Mouse (Mus musculus) kidney, postnatal 0 days (tissue): ENCODE measurements around the gene Fam173b. TPM values are rescaled to one million over a fixed set of nuclear protein-coding genes. Genes with fewer than 3 reads are reported as not detected.

Source experiments
- ATAC-seq: fragments of 200-750 bp; cut with Nextera tagmentation; replicated peaks from 2 replicates; pipeline ENCODE4 v1.8.0; 2017; ENCODE audit warnings: low read depth, moderate number of reproducible peaks, moderate TSS enrichment, moderate library complexity; ENCODE audit not compliant: low FRiP score
- DNase-seq: peaks from one replicate; pipeline ENCODE4 v3.0.0-alpha.2; 2016; ENCODE audit warnings: low spot score
- H3K27ac ChIP-seq: fragments of 300-500 bp; sonication (generic); 2 replicates; pipeline ENCODE4 v1.5.1; 2014; ENCODE audit warnings: mild to moderate bottlenecking
- H3K27me3 ChIP-seq: fragments of 300-500 bp; sonication (generic); 2 replicates; pipeline ENCODE4 v1.6.1; 2014; ENCODE audit warnings: low read length, mixed read lengths; ENCODE audit not compliant: insufficient read depth
- H3K36me3 ChIP-seq: fragments of 300-500 bp; sonication (generic); 2 replicates; pipeline ENCODE4 v1.6.1; 2014; ENCODE audit warnings: low read length, mixed read lengths; ENCODE audit not compliant: insufficient read depth
- H3K4me1 ChIP-seq: fragments of 300-500 bp; sonication (generic); replicated peaks from 2 replicates; pipeline ENCODE4 v1.6.1; 2014; ENCODE audit warnings: antibody characterized with exemption, low read length, mixed read lengths; ENCODE audit not compliant: insufficient read depth
- H3K4me2 ChIP-seq: fragments of 300-500 bp; sonication (generic); 2 replicates; pipeline ENCODE4 v1.6.1; 2014; ENCODE audit warnings: mild to moderate bottlenecking, low read length, moderate library complexity, mixed read lengths
- H3K4me3 ChIP-seq: fragments of 300-500 bp; sonication (generic); replicated peaks from 2 replicates; pipeline ENCODE4 v1.5.1; 2014; ENCODE audit warnings: low read depth, low read length
- H3K9ac ChIP-seq: fragments of 300-500 bp; sonication (generic); 2 replicates; pipeline ENCODE4 v1.6.1; 2014; ENCODE audit warnings: low read depth, low read length
- H3K9me3 ChIP-seq: fragments of 300-500 bp; sonication (generic); replicated peaks from 2 replicates; pipeline ENCODE4 v1.6.1; 2016; ENCODE audit warnings: low read length, inconsistent platforms, mixed read lengths
- CTCF ChIP-seq: IDR thresholded peaks from 2 replicates; pipeline ENCODE4 v1.5.1; 2016; ENCODE audit warnings: antibody characterized with exemption, low read depth, mild to moderate bottlenecking, moderate library complexity
- WGBS: fragments of 180-500 bp; shearing (Covaris S2); extraction: QIAGEN DNeasy Blood & Tissue Kit; methylation state at CpG from one replicate; pipeline ENCODE4 v1.1.7; 2014; 5-methylcytosine and 5-hydroxymethylcytosine counted together
- polyA plus RNA-seq: library from polyadenylated mRNA; unstranded; fragments of >200 nt; fragmentation: Nextera tagmentation; extraction: Ambion mirVana; gene quantifications from 2 replicates; pipeline ENCODE4 v1.2.1, GENCODE M21; 2015

Gene Fam173b
- polyA plus RNA-seq, 1 experiment from 2014 or later: 14.6 TPM

DNA sequence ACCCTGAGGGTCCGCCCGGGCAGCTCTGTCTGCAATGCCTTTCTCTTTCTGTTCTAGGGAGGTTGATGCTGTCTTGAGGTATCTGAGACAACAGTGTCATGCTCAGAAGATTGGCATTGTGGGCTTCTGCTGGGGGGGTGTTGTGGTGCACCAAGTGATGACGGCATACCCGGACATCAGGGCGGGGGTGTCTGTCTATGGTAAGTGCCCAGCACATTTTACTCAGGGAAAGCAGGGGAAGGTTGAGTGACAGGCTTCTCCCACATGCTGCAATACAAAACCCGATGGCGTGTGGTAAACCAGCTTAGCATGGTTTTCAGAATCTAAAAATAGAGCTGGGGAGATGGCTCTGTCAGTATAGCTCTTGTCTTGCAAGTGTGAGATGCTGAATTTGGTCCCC is 16.4 kb upstream of the Fam173b start:
- H3K27ac ChIP-seq: no peak overlapping the region
- no peaks in the 10 kb centered on the region for H3K27me3 ChIP-seq
- WGBS: 72% methylated on average over 7 of the region's 7 CpGs
- no peak for TF ChIP-seq CTCF
- H3K4me3 ChIP-seq: no peak overlapping the region
- no peak for DNase-seq
- peaks cover 7% of the 10 kb centered on the region; the same call in 1 of the 2 replicates for H3K36me3 ChIP-seq
- ATAC-seq: no peak
- no peaks in the 10 kb centered on the region for H3K9me3 ChIP-seq
- 0 out of 2 replicates have a peak, but pooled peaks cover 4% of the 10 kb centered on the region for H3K4me1 ChIP-seq
- H3K9ac ChIP-seq: no peak overlapping the region
- H3K4me2 ChIP-seq: no peak overlapping the region

DNA sequence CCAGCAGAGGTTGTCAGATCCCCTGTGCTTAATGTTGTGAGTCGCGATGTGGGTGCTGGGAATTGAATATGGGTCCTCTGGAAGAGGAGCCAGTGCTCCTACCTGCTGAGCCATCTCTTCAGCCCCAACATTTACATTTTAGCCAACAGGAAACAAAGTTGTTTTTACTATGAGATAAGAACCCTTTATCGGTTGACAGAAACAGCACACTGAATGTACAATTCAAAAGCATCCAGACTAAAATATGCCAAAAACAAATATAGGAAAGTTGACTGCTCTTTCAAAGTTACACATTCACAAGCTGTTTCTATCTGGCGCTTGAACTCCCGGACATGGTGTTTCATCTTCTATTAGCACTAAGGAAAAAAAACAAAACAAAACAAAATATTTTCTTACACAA is 15.6 kb upstream of the Fam173b start:
- Histone ChIP-seq H3K9ac (no peak overlapping the region), H3K9me3 (no peaks in the 10 kb centered on the region), H3K27ac (no peak overlapping the region), H3K36me3 (peaks cover 16% of the 10 kb centered on the region), H3K4me1 (0 out of 2 replicates have a peak, but pooled peaks cover 4% of the 10 kb centered on the region), H3K27me3 (no peaks in the 10 kb centered on the region), H3K4me2 (no peak overlapping the region), H3K4me3 (no peak overlapping the region)
- 73% methylated on average over 5 of the region's 5 CpGs for WGBS
- ATAC-seq: no peak
- no peak for TF ChIP-seq CTCF
- no peak for DNase-seq

GRCm38 (mm10) chr15:31586519-31586918 is 15.1 kb upstream of the Fam173b start:
- 3% methylated on average over 4 of the region's 4 CpGs for WGBS
- ATAC-seq (no peak; the same call in 1 of the 2 replicates), DNase-seq (peak; percentile 88)
- no peak overlapping the region for H3K9ac ChIP-seq
- no peak overlapping the region for H3K4me3 ChIP-seq
- no peaks in the 10 kb centered on the region for H3K27me3 ChIP-seq
- H3K36me3 ChIP-seq: peaks cover 20% of the 10 kb centered on the region
- H3K27ac ChIP-seq: no peak overlapping the region
- peak; percentile 99 for TF ChIP-seq CTCF
- 0 out of 2 replicates have a peak, but pooled peaks cover 4% of the 10 kb centered on the region for H3K4me1 ChIP-seq
- H3K4me2 ChIP-seq: no peak overlapping the region
- no peaks in the 10 kb centered on the region for H3K9me3 ChIP-seq

GRCm38 (mm10) chr15:31587789-31588188 is 13.9 kb upstream of the Fam173b start:
- Histone ChIP-seq H3K9me3 (no peaks in the 10 kb centered on the region), H3K9ac (no peak overlapping the region), H3K4me1 (0 out of 2 replicates have a peak, but pooled peaks cover 4% of the 10 kb centered on the region), H3K4me2 (no peak overlapping the region), H3K27me3 (no peaks in the 10 kb centered on the region), H3K4me3 (no peak overlapping the region), H3K27ac (no peak overlapping the region), H3K36me3 (peaks cover 33% of the 10 kb centered on the region)
- 78% methylated on average over 2 of the region's 2 CpGs for WGBS
- no peak for DNase-seq
- no peak for TF ChIP-seq CTCF
- ATAC-seq: no peak

GRCm38 (mm10) chr15:31588989-31589640 is 12.5 kb upstream of the Fam173b start:
- no peaks in the 10 kb centered on the region for H3K9me3 ChIP-seq
- no peak overlapping the region for H3K9ac ChIP-seq
- H3K4me1 ChIP-seq: 0 out of 2 replicates have a peak, but pooled peaks cover 4% of the 10 kb centered on the region
- no peak for TF ChIP-seq CTCF
- DNase-seq (peak; percentile 78), ATAC-seq (peak; percentile 62)
- H3K36me3 ChIP-seq: peaks cover 46% of the 10 kb centered on the region
- H3K27ac ChIP-seq: 0 out of 2 replicates have a peak overlapping the region, but pooled peaks have one; percentile 0
- H3K27me3 ChIP-seq: no peaks in the 10 kb centered on the region
- no peak overlapping the region for H3K4me2 ChIP-seq
- no peak overlapping the region for H3K4me3 ChIP-seq
- WGBS: 46% methylated on average over 8 of the region's 8 CpGs

DNA sequence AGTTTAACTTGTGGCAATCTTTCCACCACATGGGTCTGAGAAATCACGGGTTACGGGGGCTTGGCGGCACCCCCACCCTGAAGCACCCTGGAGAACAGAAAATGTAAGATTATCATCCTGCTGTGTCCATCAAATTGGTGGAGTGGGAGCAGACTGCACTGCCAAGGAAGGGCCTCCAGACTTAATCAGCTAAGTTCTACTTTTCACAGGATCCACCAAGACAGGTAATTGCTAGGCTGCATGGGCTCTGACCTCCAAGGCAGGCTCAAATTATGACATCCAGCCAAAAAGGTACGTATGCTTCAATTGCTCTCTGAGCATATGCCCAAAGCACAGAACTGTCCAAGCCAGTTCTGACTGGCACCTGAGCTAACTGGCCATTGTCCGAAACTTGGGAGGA is 11.5 kb upstream of the Fam173b start:
- DNase-seq (no peak), ATAC-seq (no peak)
- 89% methylated on average over 5 of the region's 5 CpGs for WGBS
- Histone ChIP-seq H3K27ac (no peak overlapping the region), H3K4me3 (no peak overlapping the region), H3K27me3 (no peaks in the 10 kb centered on the region), H3K9ac (no peak overlapping the region), H3K9me3 (no peaks in the 10 kb centered on the region), H3K36me3 (peaks cover 56% of the 10 kb centered on the region), H3K4me1 (0 out of 2 replicates have a peak, but pooled peaks cover 4% of the 10 kb centered on the region), H3K4me2 (no peak overlapping the region)
- no peak for TF ChIP-seq CTCF
